Mouse (Mus musculus) midbrain, embryonic 14.5 days (tissue): ENCODE measurements around the gene Alox5. TPM values are rescaled to one million over a fixed set of nuclear protein-coding genes. Genes with fewer than 3 reads are reported as not detected.

Experiments
- ATAC-seq: fragments of 200-750 bp; cut with Nextera tagmentation; 2 replicates; pipeline ENCODE4 v1.8.0; 2017; ENCODE audit warnings: moderate number of reproducible peaks, moderate library complexity; ENCODE audit not compliant: low FRiP score, low TSS enrichment
- DNase-seq: peaks from one replicate; pipeline ENCODE4 v3.0.0-alpha.2; 2015
- H3K27ac ChIP-seq: fragments of 300-500 bp; sonication (generic); replicated peaks from 2 replicates; pipeline ENCODE4 v1.5.1; 2014; ENCODE audit warnings: mild to moderate bottlenecking, low read depth, low read length, moderate library complexity
- H3K27me3 ChIP-seq: fragments of 300-500 bp; sonication (generic); 2 replicates; pipeline ENCODE4 v1.6.1; 2014; ENCODE audit warnings: low read length, control low read depth, mixed read lengths; ENCODE audit not compliant: control insufficient read depth, insufficient read depth
- H3K36me3 ChIP-seq: fragments of 300-500 bp; sonication (generic); 2 replicates; pipeline ENCODE4 v1.6.1; 2014; ENCODE audit warnings: low read length, control low read depth; ENCODE audit not compliant: control insufficient read depth, insufficient read depth
- H3K4me1 ChIP-seq: fragments of 300-500 bp; sonication (generic); 2 replicates; pipeline ENCODE4 v1.6.1; 2014; ENCODE audit warnings: mild to moderate bottlenecking, antibody characterized with exemption, low read length, control low read depth; ENCODE audit not compliant: control insufficient read depth, insufficient read depth
- H3K4me2 ChIP-seq: fragments of 300-500 bp; sonication (generic); 2 replicates; pipeline ENCODE4 v1.6.1; 2014; ENCODE audit warnings: mild to moderate bottlenecking, low read length, moderate library complexity
- H3K4me3 ChIP-seq: fragments of 300-500 bp; sonication (generic); replicated peaks from 2 replicates; pipeline ENCODE4 v1.5.1; 2014; ENCODE audit warnings: low read depth, low read length
- H3K9ac ChIP-seq: fragments of 300-500 bp; sonication (generic); replicated peaks from 2 replicates; pipeline ENCODE4 v1.6.1; 2014; ENCODE audit warnings: mild to moderate bottlenecking, low read length, moderate library complexity
- H3K9me3 ChIP-seq: fragments of 300-500 bp; sonication (generic); 2 replicates; pipeline ENCODE4 v1.6.1; 2016; ENCODE audit warnings: low read length, control low read depth, mixed read lengths; ENCODE audit not compliant: control insufficient read depth
- WGBS: fragments of 180-500 bp; shearing (Covaris S2); extraction: QIAGEN DNeasy Blood & Tissue Kit; methylation state at CpG from one replicate; pipeline ENCODE4 v1.1.7; 2014; 5-methylcytosine and 5-hydroxymethylcytosine counted together
- polyA plus RNA-seq: library from polyadenylated mRNA; unstranded; fragments of >200 nt; fragmentation: Nextera tagmentation; extraction: Ambion mirVana; gene quantifications from 2 replicates; pipeline ENCODE4 v1.2.1, GENCODE M21; 2014

The Alox5 gene
- polyA plus RNA-seq, 1 experiment from 2014 or later, result 0.38 TPM

GRCm38 (mm10) chr6:116386506-116386905, 74.5 kb downstream of the Alox5 start:
- H3K36me3 ChIP-seq, result no peaks in the 10 kb centered on the region
- no peaks in the 10 kb centered on the region for H3K27me3 ChIP-seq
- H3K27ac ChIP-seq, result peak overlapping the region; percentile 69
- no peak for ATAC-seq
- peak; percentile 40 for DNase-seq
- no peak overlapping the region; the same call in 1 of the 2 replicates for H3K4me3 ChIP-seq
- H3K9ac ChIP-seq, result peak overlapping the region; percentile 21; the same call in 1 of the 2 replicates
- WGBS, result 41% methylated on average over 3 of the region's 3 CpGs
- H3K4me1 ChIP-seq, result peaks cover 27% of the 10 kb centered on the region
- no peaks in the 10 kb centered on the region for H3K9me3 ChIP-seq
- H3K4me2 ChIP-seq, result peak overlapping the region; percentile 37

- H3K27ac ChIP-seq, result peak overlapping the region; percentile 69
- no peaks in the 10 kb centered on the region for H3K36me3 ChIP-seq
- H3K9me3 ChIP-seq, result no peaks in the 10 kb centered on the region
- no peak overlapping the region for H3K4me3 ChIP-seq
- H3K27me3 ChIP-seq, result no peaks in the 10 kb centered on the region
- DNase-seq, result peak; percentile 57
- peaks cover 27% of the 10 kb centered on the region for H3K4me1 ChIP-seq
- peak; percentile 69; the same call in 1 of the 2 replicates for ATAC-seq
- peak overlapping the region; percentile 21; the same call in 1 of the 2 replicates for H3K9ac ChIP-seq
- WGBS, result 24% methylated on average over 4 of the region's 4 CpGs
- peak overlapping the region; percentile 37 for H3K4me2 ChIP-seq
Observed at GRCm38 (mm10) chr6:116386045-116386415, 74.9 kb downstream of the Alox5 start.

GRCm38 (mm10) chr6:116385194-116386044, 75.6 kb downstream of the Alox5 start:
- Histone ChIP-seq H3K27ac (peak overlapping the region; percentile 69), H3K9ac (peak overlapping the region; percentile 21; the same call in 1 of the 2 replicates), H3K4me1 (peaks cover 27% of the 10 kb centered on the region), H3K36me3 (no peaks in the 10 kb centered on the region), H3K4me3 (no peak overlapping the region), H3K9me3 (no peaks in the 10 kb centered on the region), H3K4me2 (peak overlapping the region; percentile 37), H3K27me3 (no peaks in the 10 kb centered on the region)
- WGBS, result 16% methylated on average over 5 of the region's 5 CpGs
- DNase-seq, result peak; percentile 31
- ATAC-seq, result no peak

- Histone ChIP-seq H3K4me1 (peaks cover 27% of the 10 kb centered on the region), H3K9me3 (no peaks in the 10 kb centered on the region), H3K27me3 (no peaks in the 10 kb centered on the region), H3K4me2 (peak overlapping the region; percentile 19), H3K9ac (no peak overlapping the region), H3K4me3 (no peak overlapping the region), H3K36me3 (no peaks in the 10 kb centered on the region), H3K27ac (peak overlapping the region; percentile 55)
- DNase-seq (peak; percentile 71), ATAC-seq (no peak; the same call in 1 of the 2 replicates)
- WGBS, result 36% methylated on average over 10 of the region's 10 CpGs
Observed at GRCm38 (mm10) chr6:116383582-116383981, 77.4 kb downstream of the Alox5 start.

- Histone ChIP-seq H3K4me3 (no peak overlapping the region), H3K27me3 (no peaks in the 10 kb centered on the region), H3K4me1 (peaks cover 27% of the 10 kb centered on the region), H3K4me2 (no peak overlapping the region), H3K9me3 (no peaks in the 10 kb centered on the region), H3K27ac (no peak overlapping the region), H3K36me3 (peaks cover 5% of the 10 kb centered on the region; the same call in 1 of the 2 replicates), H3K9ac (no peak overlapping the region)
- DNase-seq, result no peak
- WGBS, result 74% methylated on average over 2 of the region's 2 CpGs
- no peak for ATAC-seq
Observed at GRCm38 (mm10) chr6:116381605-116382004, 79.4 kb downstream of the Alox5 start.

GRCm38 (mm10) chr6:116380157-116380556, 80.8 kb downstream of the Alox5 start:
- no peak for DNase-seq
- H3K4me2 ChIP-seq, result no peak overlapping the region
- no peak overlapping the region for H3K27ac ChIP-seq
- 57% methylated on average over 3 of the region's 3 CpGs for WGBS
- no peak for ATAC-seq
- H3K36me3 ChIP-seq, result peaks cover 5% of the 10 kb centered on the region; the same call in 1 of the 2 replicates
- no peak overlapping the region for H3K4me3 ChIP-seq
- no peaks in the 10 kb centered on the region for H3K27me3 ChIP-seq
- H3K4me1 ChIP-seq, result peaks cover 14% of the 10 kb centered on the region
- no peak overlapping the region for H3K9ac ChIP-seq
- no peaks in the 10 kb centered on the region for H3K9me3 ChIP-seq

GRCm38 (mm10) chr6:116378892-116379291, 82.1 kb downstream of the Alox5 start:
- Histone ChIP-seq H3K36me3 (peaks cover 5% of the 10 kb centered on the region; the same call in 1 of the 2 replicates), H3K4me2 (no peak overlapping the region), H3K27me3 (no peaks in the 10 kb centered on the region), H3K27ac (no peak overlapping the region), H3K9me3 (no peaks in the 10 kb centered on the region), H3K9ac (no peak overlapping the region), H3K4me1 (peaks cover 10% of the 10 kb centered on the region; the same call in 1 of the 2 replicates), H3K4me3 (no peak overlapping the region)
- DNase-seq, result no peak
- 93% methylated on average over 7 of the region's 7 CpGs for WGBS
- ATAC-seq, result no peak

- Histone ChIP-seq H3K4me3 (no peak overlapping the region), H3K27me3 (no peaks in the 10 kb centered on the region), H3K4me2 (no peak overlapping the region), H3K9ac (no peak overlapping the region), H3K4me1 (no peaks in the 10 kb centered on the region), H3K27ac (no peak overlapping the region), H3K9me3 (no peaks in the 10 kb centered on the region), H3K36me3 (peaks cover 5% of the 10 kb centered on the region; the same call in 1 of the 2 replicates)
- ATAC-seq (no peak), DNase-seq (no peak)
Observed at GRCm38 (mm10) chr6:116374618-116375017, 86.4 kb downstream of the Alox5 start.

GRCm38 (mm10) chr6:116374136-116374535, 86.8 kb downstream of the Alox5 start:
- no peak overlapping the region for H3K27ac ChIP-seq
- no peaks in the 10 kb centered on the region for H3K9me3 ChIP-seq
- H3K9ac ChIP-seq, result no peak overlapping the region
- H3K27me3 ChIP-seq, result no peaks in the 10 kb centered on the region
- no peak overlapping the region for H3K4me3 ChIP-seq
- ATAC-seq (no peak), DNase-seq (no peak)
- H3K36me3 ChIP-seq, result peaks cover 5% of the 10 kb centered on the region; the same call in 1 of the 2 replicates
- no peak overlapping the region for H3K4me2 ChIP-seq
- H3K4me1 ChIP-seq, result no peaks in the 10 kb centered on the region
- WGBS, result 96% methylated on average over 1 of the region's 1 CpGs
